Comparison of ENCODE assay signal across 7 mouse cellular contexts in the genomic region with DNA sequence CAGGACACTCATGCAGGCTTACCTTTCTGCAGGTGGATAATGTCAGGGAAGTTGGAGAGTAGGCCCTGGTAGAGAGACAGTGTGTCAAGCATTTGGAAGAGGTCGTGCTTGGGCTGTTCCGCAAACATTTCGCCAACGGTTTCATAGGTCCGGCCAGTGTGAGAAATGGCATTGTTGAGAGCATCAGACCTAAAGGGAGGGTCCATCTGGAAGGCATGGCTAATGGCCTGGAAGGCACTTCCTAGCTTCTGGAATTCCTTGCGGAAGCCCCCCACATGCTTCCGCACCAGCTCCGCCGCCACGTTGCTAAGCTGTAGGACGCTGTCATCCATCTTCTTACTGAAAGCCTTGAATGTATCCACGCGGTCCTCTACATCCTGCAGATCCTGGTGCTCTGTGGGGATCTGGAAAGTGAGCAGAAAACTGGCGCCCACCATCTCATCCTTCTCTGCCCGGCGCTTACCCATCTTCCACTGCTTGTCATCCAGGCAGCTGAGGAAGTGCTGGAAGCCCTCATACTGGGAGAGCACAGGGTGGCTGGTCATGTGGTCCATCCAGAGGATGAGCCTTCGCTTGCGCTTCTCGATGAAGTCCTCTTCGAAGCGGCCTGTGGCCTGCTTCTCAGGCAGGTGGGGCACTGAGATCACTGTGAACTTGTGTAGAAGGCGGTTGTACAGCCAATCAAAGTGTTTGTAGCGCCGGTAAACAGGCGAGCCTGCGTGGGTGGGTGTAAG. TPM values are rescaled to one million over a fixed set of nuclear protein-coding genes. Genes with fewer than 3 reads are reported as not detected.
DNase-seq lines count a peak whose midpoint lies in the region; ATAC-seq and TF ChIP-seq lines count a peak whose summit lies in the region.

No protein-coding gene starts in this region.

- H3K4me2 ChIP-seq in heart, embryonic 14.5 days (ENCODE audit: low read length), result peak overlapping the region; percentile 95
- peak overlapping the region; percentile 84 for H3K4me2 ChIP-seq in liver, embryonic 16.5 days (ENCODE audit: low read depth, low read length)

- no peaks in the 10 kb centered on the region for H3K9me3 ChIP-seq in heart, embryonic 14.5 days (ENCODE audit: control insufficient read depth, low read length)
- no peaks in the 10 kb centered on the region for H3K9me3 ChIP-seq in liver, embryonic 16.5 days (replicated peaks; ENCODE audit: control insufficient read depth, low read length)

- ATAC-seq in heart, embryonic 14.5 days (ENCODE audit: insufficient number of reproducible peaks, insufficient read depth, low FRiP score, low read depth), result no peak
- ATAC-seq in liver, embryonic 16.5 days (ENCODE audit: low read depth), result no peak

- H3K4me1 ChIP-seq in spleen, adult 2 months (ENCODE audit: control insufficient read depth, insufficient read depth, insufficient read length), result no peaks in the 10 kb centered on the region
- peaks cover 39 to 47% of the 10 kb centered on the region in 2 experiments for H3K4me1 ChIP-seq in heart, embryonic 14.5 days (ENCODE audit: control insufficient read depth in 2 of 2, insufficient read depth in 2 of 2, low read length in 2 of 2)
- peaks cover 19% of the 10 kb centered on the region for H3K4me1 ChIP-seq in liver, embryonic 16.5 days (ENCODE audit: control insufficient read depth, low read depth, low read length)

- 90% methylated on average over 26 of the region's 26 CpGs for WGBS in spleen, adult 2 months
- WGBS in heart, embryonic 14.5 days, result 76% methylated on average over 26 of the region's 26 CpGs
- 79% methylated on average over 26 of the region's 26 CpGs for WGBS in liver, embryonic 16.5 days (ENCODE audit: insufficient replicate concordance)

- H3K27me3 ChIP-seq in spleen, adult 2 months (ENCODE audit: control insufficient read depth, insufficient read depth, low read length), result no peaks in the 10 kb centered on the region; the same call in 1 of the 2 replicates
- no peaks in the 10 kb centered on the region for H3K27me3 ChIP-seq in heart, embryonic 14.5 days (ENCODE audit: control insufficient read depth, insufficient read depth, low read length)
- H3K27me3 ChIP-seq in liver, embryonic 16.5 days (ENCODE audit: control insufficient read depth, insufficient read depth, low read depth, low read length), result peaks cover 19% of the 10 kb centered on the region

- TF ChIP-seq POLR2A in spleen, adult 2 months (IDR thresholded peaks at IDR 0.05; ENCODE audit: low read depth, low read length), result no peak

- H3K27ac ChIP-seq in spleen, adult 2 months (ENCODE audit: insufficient read depth, low read length), result no peak overlapping the region
- H3K27ac ChIP-seq in heart, embryonic 14.5 days (replicated peaks in 1 of 2; ENCODE audit: control insufficient read depth in 1 of 2, insufficient read depth in 1 of 2, low read depth in 2 of 2, low read length in 2 of 2), result peak overlapping the region; percentile 86
- no peak overlapping the region for H3K27ac ChIP-seq in liver, embryonic 16.5 days (ENCODE audit: low read length)

- H3K9ac ChIP-seq in heart, embryonic 14.5 days (ENCODE audit: low read length), result peak overlapping the region; percentile 72
- no peak overlapping the region for H3K9ac ChIP-seq in liver, embryonic 16.5 days (ENCODE audit: low read depth, low read length)

- H3K4me3 ChIP-seq in spleen, adult 2 months (ENCODE audit: extremely low read depth, insufficient read depth, insufficient read length), result peak overlapping the region; percentile 12; the same call in 1 of the 2 replicates
- H3K4me3 ChIP-seq in heart, embryonic 14.5 days (ENCODE audit: control insufficient read depth in 1 of 2, insufficient read depth in 1 of 2, low read depth in 1 of 2, low read length in 2 of 2), result peak overlapping the region; percentile 35 to 65
- peak overlapping the region; percentile 26; the same call in 1 of the 2 replicates for H3K4me3 ChIP-seq in liver, embryonic 16.5 days (ENCODE audit: low read depth, low read length)

- no peak for TF ChIP-seq CTCF in spleen, adult 2 months (IDR thresholded peaks at IDR 0.05; ENCODE audit: extremely low read depth, insufficient read depth, insufficient read length, insufficient replicate concordance)

- DNase-seq in spleen, adult 2 months (ENCODE audit: low read depth in 1 of 2, low spot score in 2 of 2), result no peak
- DNase-seq in spleen, adult 12 weeks (ENCODE audit: low spot score), result no peak
- DNase-seq in ovary, adult 18-20 months (ENCODE audit: low spot score), result no peak
- no peak for DNase-seq in right cerebral cortex, postnatal 4 days
- DNase-seq in cerebellum, adult 8-10 months, result no peak

- no peaks in the 10 kb centered on the region for H3K36me3 ChIP-seq in spleen, adult 2 months (ENCODE audit: control insufficient read depth, insufficient read depth, low read length)
- H3K36me3 ChIP-seq in heart, embryonic 14.5 days (ENCODE audit: control insufficient read depth, insufficient read depth, low read length), result peaks cover 23% of the 10 kb centered on the region
- 0 out of 2 replicates have a peak, but pooled peaks cover 5% of the 10 kb centered on the region for H3K36me3 ChIP-seq in liver, embryonic 16.5 days (ENCODE audit: control insufficient read depth, insufficient read depth)

RNA-seq across cellular contexts. Expression of a gene that starts 2.7 kb away (rescaled TPM):
- polyA plus RNA-seq in spleen, adult 2 months (2012; rRNA removed), result 8.6 and 9.0 TPM in 2 replicates
- 5.5 and 5.9 TPM in 2 replicates for polyA plus RNA-seq in heart, embryonic 14.5 days (2014; fragmentation: Nextera tagmentation; extraction: Ambion mirVana)
- 1.8 and 1.9 TPM in 2 replicates for polyA plus RNA-seq in liver, embryonic 16.5 days (2015; fragmentation: Nextera tagmentation; extraction: Ambion mirVana)

RNA-seq across cellular contexts. Expression of a gene that starts 11.8 kb away (rescaled TPM):
- polyA plus RNA-seq in spleen, adult 2 months (2012; rRNA removed), result 167 and 283 TPM in 2 replicates
- polyA plus RNA-seq in heart, embryonic 14.5 days (2014; fragmentation: Nextera tagmentation; extraction: Ambion mirVana), result 60.0 and 70.5 TPM in 2 replicates
- polyA plus RNA-seq in liver, embryonic 16.5 days (2015; fragmentation: Nextera tagmentation; extraction: Ambion mirVana), result 38.1 and 42.0 TPM in 2 replicates

RNA-seq across cellular contexts. Expression of a gene that starts 25.2 kb away (rescaled TPM):
- 2.8 and 3.7 TPM in 2 replicates for polyA plus RNA-seq in spleen, adult 2 months (2012; rRNA removed)
- 16.4 and 18.8 TPM in 2 replicates for polyA plus RNA-seq in heart, embryonic 14.5 days (2014; fragmentation: Nextera tagmentation; extraction: Ambion mirVana)
- polyA plus RNA-seq in liver, embryonic 16.5 days (2015; fragmentation: Nextera tagmentation; extraction: Ambion mirVana), result 7.1 and 7.8 TPM in 2 replicates

Comparison
In these comparisons a context has a peak if more than half of its experiments do, and no peak if none do; other contexts are left out.
1. H3K27ac ChIP-seq: peak in heart, embryonic 14.5 days (2 of 2); none in spleen, adult 2 months (single experiment) and liver, embryonic 16.5 days (single experiment).
2. Peak in every context shown above with its lines, with median percentiles within 50 percentile points of each other: H3K4me3 ChIP-seq.